Mouse (Mus musculus) kidney, adult 8-10 months (tissue): ENCODE results near the gene Carmil1.

Experiments
- DNase-seq, 2 experiments: peaks; one replicate each; pipeline ENCODE4 v3.0.0; 2022

The Carmil1 gene

GRCm38 (mm10) chr13:24257809-24258208, 22.8 kb downstream of the Carmil1 start:
- DNase-seq = no peak

- peak; percentile 24 to 44 for DNase-seq
Observed at GRCm38 (mm10) chr13:24253989-24254388, 26.6 kb downstream of the Carmil1 start.

- no peak for DNase-seq
Observed at GRCm38 (mm10) chr13:24253551-24253950, 27.0 kb downstream of the Carmil1 start.

- no peak for DNase-seq
Observed at GRCm38 (mm10) chr13:24251236-24251635, 29.4 kb downstream of the Carmil1 start.

GRCm38 (mm10) chr13:24247928-24248327, 32.7 kb downstream of the Carmil1 start:
- DNase-seq = no peak

- no peak for DNase-seq
Observed at GRCm38 (mm10) chr13:24247441-24247840, 33.2 kb downstream of the Carmil1 start.

- no peak for DNase-seq
Observed at GRCm38 (mm10) chr13:24246266-24246665, 34.3 kb downstream of the Carmil1 start.

- no peak for DNase-seq
Observed at GRCm38 (mm10) chr13:24244613-24245012, 36.0 kb downstream of the Carmil1 start.

- DNase-seq = no peak
Observed at GRCm38 (mm10) chr13:24243964-24244363, 36.6 kb downstream of the Carmil1 start.

- no peak for DNase-seq
Observed at GRCm38 (mm10) chr13:24242429-24243106, 38.0 kb downstream of the Carmil1 start.

GRCm38 (mm10) chr13:24241201-24241600, 39.4 kb downstream of the Carmil1 start:
- DNase-seq = no peak

GRCm38 (mm10) chr13:24240430-24240829, 40.2 kb downstream of the Carmil1 start:
- no peak for DNase-seq

GRCm38 (mm10) chr13:24238456-24239120, 42.0 kb downstream of the Carmil1 start:
- DNase-seq = no peak

GRCm38 (mm10) chr13:24236736-24237135, 43.9 kb downstream of the Carmil1 start:
- DNase-seq = no peak

GRCm38 (mm10) chr13:24232750-24233149, 47.8 kb downstream of the Carmil1 start:
- DNase-seq = no peak

GRCm38 (mm10) chr13:24231746-24232483, 48.7 kb downstream of the Carmil1 start:
- DNase-seq = no peak

GRCm38 (mm10) chr13:24231146-24231545, 49.4 kb downstream of the Carmil1 start:
- DNase-seq = no peak

GRCm38 (mm10) chr13:24230541-24231095, 50.0 kb downstream of the Carmil1 start:
- no peak for DNase-seq

GRCm38 (mm10) chr13:24223425-24224201, 57.0 kb downstream of the Carmil1 start:
- DNase-seq = no peak

GRCm38 (mm10) chr13:24220441-24220970, 60.1 kb downstream of the Carmil1 start:
- no peak for DNase-seq

GRCm38 (mm10) chr13:24211229-24211628, 69.4 kb downstream of the Carmil1 start:
- no peak for DNase-seq

GRCm38 (mm10) chr13:24206097-24206496, 74.5 kb downstream of the Carmil1 start:
- DNase-seq = no peak
